Mouse (Mus musculus) lung, postnatal 36 days (tissue): ENCODE data around the gene Apobec1.
"Not testable (repeated sequence)": the region's sequence is repeated elsewhere in the genome, so short reads cannot be mapped to it uniquely, and the experiment has no call there.

Source experiments
- DNase-seq: peaks from one replicate; pipeline ENCODE4 v3.0.0; 2022; ENCODE audit warnings: mixed read lengths

The Apobec1 gene

GRCm38 (mm10) chr6:122556959-122557561 is 45.2 kb downstream of the Apobec1 start:
- DNase-seq = peak; percentile 92

- DNase-seq = no peak
Observed at GRCm38 (mm10) chr6:122555266-122555665, 47.0 kb downstream of the Apobec1 start.

- no peak for DNase-seq
Observed at GRCm38 (mm10) chr6:122554102-122554501, 48.1 kb downstream of the Apobec1 start.

- no peak for DNase-seq
Observed at GRCm38 (mm10) chr6:122553606-122554005, 48.6 kb downstream of the Apobec1 start, which contains the start of gene Aicda. TSS of gene Aicda (plus strand) at chr6:122553801.

- no peak for DNase-seq
Observed at GRCm38 (mm10) chr6:122545948-122546347, 56.3 kb downstream of the Apobec1 start.

- DNase-seq = peak; percentile 44
Observed at GRCm38 (mm10) chr6:122545289-122545882, 56.9 kb downstream of the Apobec1 start.

- DNase-seq = no peak
Observed at GRCm38 (mm10) chr6:122544672-122545071, 57.6 kb downstream of the Apobec1 start.

- no peak for DNase-seq
Observed at GRCm38 (mm10) chr6:122543574-122543973, 58.7 kb downstream of the Apobec1 start.

GRCm38 (mm10) chr6:122542459-122542858 is 59.8 kb downstream of the Apobec1 start:
- DNase-seq = not testable (repeated sequence)

- DNase-seq = no peak
Observed at GRCm38 (mm10) chr6:122539564-122539963, 62.7 kb downstream of the Apobec1 start.

GRCm38 (mm10) chr6:122534032-122534431 is 68.2 kb downstream of the Apobec1 start:
- DNase-seq = no peak

- DNase-seq = peak; percentile 82
Observed at GRCm38 (mm10) chr6:122532883-122533302, 69.4 kb downstream of the Apobec1 start.

- no peak for DNase-seq
Observed at GRCm38 (mm10) chr6:122531466-122532174, 70.6 kb downstream of the Apobec1 start.

- DNase-seq = no peak
Observed at GRCm38 (mm10) chr6:122528136-122528535, 74.1 kb downstream of the Apobec1 start.
